16 mouse cellular contexts compared by ENCODE assay signal in genomic region chr6:118937536-118937935, GRCm38 (mm10).
"Had no signal": no experiment of that assay in that cellular context is flagged by ENCODE, and none has a peak within 500 bp of the region (broad histone marks: within the 10 kb centered on the region; RNA-seq: fewer than 3 reads in every experiment).

No protein-coding gene starts in this region.

- H3K4me2 ChIP-seq: limb, embryonic 12.5 days; midbrain, embryonic 13.5 days; neural tube, embryonic 15.5 days; stomach, embryonic 15.5 days had no signal

- H3K27me3 ChIP-seq: limb, embryonic 12.5 days; midbrain, embryonic 13.5 days; neural tube, embryonic 15.5 days; stomach, embryonic 15.5 days had no signal

- H3K27ac ChIP-seq: limb, embryonic 12.5 days; liver, embryonic 14.5 days; midbrain, embryonic 13.5 days; neural tube, embryonic 15.5 days; stomach, embryonic 15.5 days had no signal

- H3K4me3 ChIP-seq: left cerebral cortex, adult 2 months; limb, embryonic 12.5 days; midbrain, embryonic 13.5 days; myocyte; neural tube, embryonic 15.5 days; stomach, embryonic 15.5 days had no signal

- ATAC-seq: midbrain, embryonic 13.5 days had no signal

- H3K9me3 ChIP-seq: limb, embryonic 12.5 days; midbrain, embryonic 13.5 days; neural tube, embryonic 15.5 days; stomach, embryonic 15.5 days had no signal

- H3K36me3 ChIP-seq: limb, embryonic 12.5 days; midbrain, embryonic 13.5 days; neural tube, embryonic 15.5 days; stomach, embryonic 15.5 days had no signal

- H3K9ac ChIP-seq: limb, embryonic 12.5 days; liver, embryonic 14.5 days; midbrain, embryonic 13.5 days; neural tube, embryonic 15.5 days; stomach, embryonic 15.5 days had no signal

- DNase-seq: kidney, adult 18-20 months; kidney, postnatal 10 days; kidney, postnatal 4 days; liver; lung, postnatal 36 days; right cerebral cortex, adult 18-20 months; right cerebral cortex, postnatal 25 days; spleen, adult 18-20 months; thymus, postnatal 4 days had no signal
